Mouse (Mus musculus): Measurements from ENCODE around the gene Ppp1r1c. TPM values are rescaled to one million over a fixed set of nuclear protein-coding genes. Genes with fewer than 3 reads are reported as not detected.
"Not testable (repeated sequence)": the region's sequence is repeated elsewhere in the genome, so short reads cannot be mapped to it uniquely, and the experiment has no call there.

Gene Ppp1r1c
- polyA plus RNA-seq, 1 experiment from 2014 or later, result not detected

DNA sequence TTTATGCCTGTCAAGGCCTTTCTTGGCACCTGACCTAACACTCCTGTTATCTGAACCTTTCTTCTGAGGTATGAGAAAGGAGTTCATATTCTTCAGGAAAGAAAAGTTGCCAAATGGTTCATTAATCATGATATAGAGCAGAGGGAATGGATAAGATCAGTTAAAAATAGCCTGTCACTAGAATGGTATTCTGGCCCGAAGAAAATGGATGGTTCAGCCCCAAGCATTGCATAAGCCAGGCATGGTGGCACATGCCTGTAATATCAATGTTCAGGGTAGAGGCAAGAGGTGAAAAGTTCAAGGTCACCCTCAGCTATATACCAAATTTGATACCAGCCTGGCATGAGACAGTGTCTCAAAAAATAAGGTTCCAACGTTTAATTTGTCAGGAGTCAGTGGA is 85.6 kb downstream of the Ppp1r1c start:
- H3K4me3 ChIP-seq (ENCODE audit: low read depth, low read length), result no peak overlapping the region
- WGBS, result 44% methylated on average over 2 of the region's 2 CpGs
- H3K9me3 ChIP-seq (ENCODE audit: control insufficient read depth, low read depth, low read length), result no peaks in the 10 kb centered on the region
- no peak overlapping the region for H3K27ac ChIP-seq (ENCODE audit: low read length)
- H3K4me1 ChIP-seq (ENCODE audit: control insufficient read depth, insufficient read depth, low read length), result no peaks in the 10 kb centered on the region
- H3K27me3 ChIP-seq (ENCODE audit: control insufficient read depth, insufficient read depth, low read length), result no peaks in the 10 kb centered on the region
- no peak overlapping the region for H3K9ac ChIP-seq (replicated peaks; ENCODE audit: low read depth, low read length)
- no peaks in the 10 kb centered on the region for H3K36me3 ChIP-seq (ENCODE audit: control insufficient read depth, insufficient read depth, low read length)
- H3K4me2 ChIP-seq (replicated peaks; ENCODE audit: low read depth, low read length), result no peak overlapping the region
- no peak for ATAC-seq (ENCODE audit: insufficient number of reproducible peaks, insufficient read depth, low FRiP score, low read depth)

DNA sequence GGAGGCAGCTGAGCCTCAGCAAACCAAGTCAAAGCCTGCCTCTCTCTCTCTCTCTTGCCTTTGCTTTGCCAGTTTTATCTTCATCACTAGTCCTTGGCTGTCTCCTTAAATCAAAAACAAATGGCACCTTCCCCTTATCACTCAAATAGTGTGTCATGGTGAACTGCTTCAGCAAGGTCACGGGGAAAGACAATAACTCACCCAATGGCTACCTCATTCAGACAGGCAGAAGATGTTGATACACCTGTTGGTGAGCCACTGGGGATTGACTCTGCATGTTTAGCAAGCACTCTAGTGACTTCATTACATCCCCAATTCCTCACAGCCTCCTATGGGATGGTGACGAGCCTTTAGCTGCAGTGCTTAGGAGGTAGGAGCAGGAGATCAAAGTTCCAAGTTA is 89.9 kb downstream of the Ppp1r1c start:
- WGBS, result 58% methylated on average over 2 of the region's 2 CpGs
- no peak overlapping the region for H3K4me3 ChIP-seq (ENCODE audit: low read depth, low read length)
- H3K4me1 ChIP-seq (ENCODE audit: control insufficient read depth, insufficient read depth, low read length), result no peaks in the 10 kb centered on the region
- no peaks in the 10 kb centered on the region for H3K36me3 ChIP-seq (ENCODE audit: control insufficient read depth, insufficient read depth, low read length)
- no peaks in the 10 kb centered on the region for H3K27me3 ChIP-seq (ENCODE audit: control insufficient read depth, insufficient read depth, low read length)
- no peak for ATAC-seq (ENCODE audit: insufficient number of reproducible peaks, insufficient read depth, low FRiP score, low read depth)
- no peak overlapping the region for H3K4me2 ChIP-seq (replicated peaks; ENCODE audit: low read depth, low read length)
- H3K9me3 ChIP-seq (ENCODE audit: control insufficient read depth, low read depth, low read length), result no peaks in the 10 kb centered on the region
- H3K27ac ChIP-seq (ENCODE audit: low read length), result no peak overlapping the region
- H3K9ac ChIP-seq (replicated peaks; ENCODE audit: low read depth, low read length), result no peak overlapping the region

DNA sequence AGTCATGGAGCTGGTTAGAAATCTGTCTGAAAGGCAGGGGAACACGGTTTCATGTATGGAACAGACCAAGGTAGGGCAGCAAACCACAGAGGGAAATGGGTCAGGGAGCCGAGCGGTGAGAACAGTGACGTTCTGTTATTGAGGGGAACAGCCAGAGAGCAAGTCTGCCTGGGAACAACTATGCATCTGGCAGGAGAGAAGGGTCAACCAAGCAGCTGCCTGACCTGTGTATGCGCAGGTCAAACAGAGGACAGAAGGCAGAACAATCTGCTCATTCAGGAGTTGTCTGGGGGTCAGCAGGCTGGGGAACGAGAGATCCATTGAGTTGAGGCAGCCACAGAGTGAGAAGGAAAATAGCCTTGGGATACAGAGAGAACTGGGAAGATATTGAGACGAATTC is 91.0 kb downstream of the Ppp1r1c start:
- WGBS, result 31% methylated on average over 7 of the region's 7 CpGs

DNA sequence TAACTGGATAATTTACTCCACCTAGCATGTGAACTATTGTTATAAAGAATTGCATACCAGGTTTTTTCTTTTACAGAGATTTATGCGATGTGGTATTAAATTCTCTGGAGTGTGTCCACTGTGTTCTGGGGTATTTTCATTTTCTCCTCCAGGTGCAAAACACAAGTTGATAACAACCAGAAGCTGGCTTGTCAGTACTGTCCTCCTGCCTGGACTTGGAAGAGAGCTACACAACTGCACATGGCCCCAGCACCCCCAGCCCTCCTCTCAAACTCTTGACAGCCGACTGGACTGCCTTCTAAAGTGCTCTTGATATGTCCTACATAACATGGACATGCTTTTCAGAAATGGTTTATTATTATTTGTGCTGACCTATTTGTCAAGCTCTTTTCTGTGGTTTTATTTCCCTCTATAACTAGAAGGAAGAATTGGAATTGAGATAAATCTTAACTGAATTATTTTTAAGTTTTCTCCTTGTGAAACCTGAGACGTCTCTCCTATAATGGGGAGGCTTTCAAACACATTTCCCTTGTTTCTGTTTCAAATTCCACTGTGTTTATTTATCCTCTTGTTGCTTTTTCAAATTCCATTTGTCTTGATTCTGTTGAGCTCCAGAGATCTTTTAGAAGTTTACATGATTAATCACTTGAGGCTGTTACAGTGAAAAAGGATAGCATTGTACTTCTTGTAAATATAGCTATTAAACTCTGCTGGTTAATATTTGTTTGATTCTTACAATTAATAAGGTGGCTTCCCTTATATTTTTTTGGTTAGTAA is 108.3 kb downstream of the Ppp1r1c start:
- Histone ChIP-seq H3K36me3 (ENCODE audit: control insufficient read depth, insufficient read depth, low read length) (no peaks in the 10 kb centered on the region), H3K9ac (replicated peaks; ENCODE audit: low read depth, low read length) (no peak overlapping the region), H3K4me1 (ENCODE audit: control insufficient read depth, insufficient read depth, low read length) (0 out of 2 replicates have a peak, but pooled peaks cover 7% of the 10 kb centered on the region), H3K4me3 (ENCODE audit: low read depth, low read length) (no peak overlapping the region), H3K4me2 (replicated peaks; ENCODE audit: low read depth, low read length) (no peak overlapping the region), H3K9me3 (ENCODE audit: control insufficient read depth, low read depth, low read length) (no peaks in the 10 kb centered on the region), H3K27ac (ENCODE audit: low read length) (peak overlapping the region; percentile 39; the same call in 1 of the 2 replicates), H3K27me3 (ENCODE audit: control insufficient read depth, insufficient read depth, low read length) (no peaks in the 10 kb centered on the region)
- 28% methylated on average over 3 of the region's 3 CpGs for WGBS
- ATAC-seq (ENCODE audit: insufficient number of reproducible peaks, insufficient read depth, low FRiP score, low read depth), result no peak; the same call in 1 of the 2 replicates

More for the DNA sequence above, 91.0 kb downstream of the Ppp1r1c start:
- H3K36me3 ChIP-seq (ENCODE audit: control insufficient read depth, insufficient read depth, low read length), result no peaks in the 10 kb centered on the region
- H3K4me3 ChIP-seq (ENCODE audit: low read depth, low read length), result no peak overlapping the region
- no peaks in the 10 kb centered on the region for H3K4me1 ChIP-seq (ENCODE audit: control insufficient read depth, insufficient read depth, low read length)
- no peak overlapping the region for H3K27ac ChIP-seq (ENCODE audit: low read length)
- no peaks in the 10 kb centered on the region for H3K27me3 ChIP-seq (ENCODE audit: control insufficient read depth, insufficient read depth, low read length)
- no peak overlapping the region for H3K4me2 ChIP-seq (replicated peaks; ENCODE audit: low read depth, low read length)
- ATAC-seq (ENCODE audit: insufficient number of reproducible peaks, insufficient read depth, low FRiP score, low read depth), result no peak
- H3K9ac ChIP-seq (replicated peaks; ENCODE audit: low read depth, low read length), result no peak overlapping the region
- no peaks in the 10 kb centered on the region for H3K9me3 ChIP-seq (ENCODE audit: control insufficient read depth, low read depth, low read length)

DNA sequence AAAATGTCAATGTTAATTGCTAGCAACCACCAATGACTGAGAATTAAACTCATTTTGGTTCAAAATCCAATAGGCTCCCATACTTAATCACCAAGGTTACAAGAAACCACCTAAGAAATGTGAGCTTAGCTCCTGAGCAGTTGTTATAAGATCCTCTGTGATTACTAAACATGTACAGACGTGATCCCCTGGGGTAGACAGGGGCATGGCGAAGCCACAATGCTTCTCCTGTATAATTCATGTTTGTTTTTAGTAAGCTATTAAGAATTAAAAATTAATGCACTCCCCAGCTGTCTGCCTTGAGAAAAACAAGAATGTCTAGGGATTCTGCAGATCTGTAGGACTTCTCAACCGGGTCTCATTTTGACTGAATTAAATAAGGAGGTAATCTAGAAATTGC is 112.0 kb downstream of the Ppp1r1c start:
- H3K9me3 ChIP-seq (ENCODE audit: control insufficient read depth, low read depth, low read length), result no peaks in the 10 kb centered on the region
- no peak overlapping the region for H3K9ac ChIP-seq (replicated peaks; ENCODE audit: low read depth, low read length)
- H3K4me3 ChIP-seq (ENCODE audit: low read depth, low read length), result no peak overlapping the region
- H3K27me3 ChIP-seq (ENCODE audit: control insufficient read depth, insufficient read depth, low read length), result no peaks in the 10 kb centered on the region
- WGBS, result 70% methylated on average over 3 of the region's 3 CpGs
- no peaks in the 10 kb centered on the region for H3K36me3 ChIP-seq (ENCODE audit: control insufficient read depth, insufficient read depth, low read length)
- 0 out of 2 replicates have a peak, but pooled peaks cover 7% of the 10 kb centered on the region for H3K4me1 ChIP-seq (ENCODE audit: control insufficient read depth, insufficient read depth, low read length)
- no peak overlapping the region for H3K27ac ChIP-seq (ENCODE audit: low read length)
- no peak overlapping the region for H3K4me2 ChIP-seq (replicated peaks; ENCODE audit: low read depth, low read length)
- no peak for ATAC-seq (ENCODE audit: insufficient number of reproducible peaks, insufficient read depth, low FRiP score, low read depth)

DNA sequence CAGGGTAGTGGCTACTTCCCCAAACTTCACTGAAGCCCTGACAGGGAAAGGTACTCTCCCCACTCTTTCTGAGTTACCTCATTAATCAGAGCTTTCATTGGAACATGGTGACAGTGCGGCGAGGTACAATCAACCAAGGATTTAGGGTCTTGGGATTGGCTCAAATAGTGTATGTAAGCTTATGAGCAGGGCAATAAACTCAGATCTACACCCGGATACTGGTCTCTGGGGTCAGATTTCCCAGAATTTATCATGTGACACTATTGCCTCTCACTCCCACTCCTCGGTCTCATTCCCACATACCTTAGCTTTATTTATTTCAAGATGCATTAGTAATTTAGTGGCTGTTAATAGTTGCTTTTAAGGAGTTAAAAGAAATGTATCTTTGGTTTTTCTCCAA is 118.3 kb downstream of the Ppp1r1c start:
- Histone ChIP-seq H3K4me2 (replicated peaks; ENCODE audit: low read depth, low read length) (no peak overlapping the region), H3K9me3 (ENCODE audit: control insufficient read depth, low read depth, low read length) (no peaks in the 10 kb centered on the region), H3K4me1 (ENCODE audit: control insufficient read depth, insufficient read depth, low read length) (no peaks in the 10 kb centered on the region), H3K4me3 (ENCODE audit: low read depth, low read length) (no peak overlapping the region), H3K9ac (replicated peaks; ENCODE audit: low read depth, low read length) (no peak overlapping the region), H3K36me3 (ENCODE audit: control insufficient read depth, insufficient read depth, low read length) (no peaks in the 10 kb centered on the region), H3K27ac (ENCODE audit: low read length) (no peak overlapping the region), H3K27me3 (ENCODE audit: control insufficient read depth, insufficient read depth, low read length) (no peaks in the 10 kb centered on the region)
- WGBS, result 61% methylated on average over 4 of the region's 4 CpGs
- no peak for ATAC-seq (ENCODE audit: insufficient number of reproducible peaks, insufficient read depth, low FRiP score, low read depth)

DNA sequence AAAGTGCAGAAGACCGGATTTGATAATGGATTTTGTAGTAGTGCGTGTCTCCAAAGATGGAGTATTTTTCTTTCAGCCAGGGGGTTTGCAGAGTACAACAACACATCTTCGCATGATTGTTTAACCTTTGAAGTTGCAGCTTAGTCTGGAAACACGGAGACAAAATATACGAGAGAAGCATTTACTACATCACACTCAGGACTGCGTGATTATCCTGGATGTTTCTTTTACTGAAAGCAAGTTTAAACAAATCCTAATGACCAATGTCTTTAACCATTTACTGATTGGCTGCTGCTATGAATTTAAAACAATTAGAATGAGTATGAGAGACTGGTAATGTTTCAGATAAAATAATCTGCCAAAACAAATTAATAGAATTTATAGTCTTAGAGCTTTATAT is 131.5 kb downstream of the Ppp1r1c start:
- Histone ChIP-seq H3K27ac (ENCODE audit: low read length) (no peak overlapping the region), H3K4me3 (ENCODE audit: low read depth, low read length) (no peak overlapping the region), H3K36me3 (ENCODE audit: control insufficient read depth, insufficient read depth, low read length) (no peaks in the 10 kb centered on the region), H3K27me3 (ENCODE audit: control insufficient read depth, insufficient read depth, low read length) (no peaks in the 10 kb centered on the region), H3K9me3 (ENCODE audit: control insufficient read depth, low read depth, low read length) (no peaks in the 10 kb centered on the region), H3K4me1 (ENCODE audit: control insufficient read depth, insufficient read depth, low read length) (peaks cover 4% of the 10 kb centered on the region; the same call in 1 of the 2 replicates), H3K9ac (replicated peaks; ENCODE audit: low read depth, low read length) (no peak overlapping the region), H3K4me2 (replicated peaks; ENCODE audit: low read depth, low read length) (no peak overlapping the region)
- peak; percentile 49; the same call in 1 of the 2 replicates for ATAC-seq (ENCODE audit: insufficient number of reproducible peaks, insufficient read depth, low FRiP score, low read depth)
- WGBS, result 37% methylated on average over 6 of the region's 6 CpGs

DNA sequence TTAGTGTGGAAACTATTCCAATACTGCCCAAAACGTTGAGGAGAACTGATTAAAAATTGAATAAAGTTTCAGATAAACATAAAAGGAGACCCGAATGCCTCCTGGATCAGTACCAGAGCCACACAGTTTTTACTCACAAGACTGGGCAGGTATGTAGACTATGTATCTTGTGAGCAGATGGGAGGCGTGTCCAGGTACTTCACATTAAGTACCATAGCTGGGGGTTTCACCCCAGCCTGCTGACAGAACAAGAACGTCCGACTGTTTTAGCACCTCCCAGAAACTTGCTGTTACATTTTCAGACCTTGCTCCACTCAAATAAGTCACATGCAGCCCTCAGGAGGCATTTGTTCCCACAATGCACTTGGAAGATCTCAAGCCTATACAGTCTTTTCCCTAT is 131.9 kb downstream of the Ppp1r1c start:
- H3K27ac ChIP-seq (ENCODE audit: low read length), result no peak overlapping the region
- peaks cover 4% of the 10 kb centered on the region; the same call in 1 of the 2 replicates for H3K4me1 ChIP-seq (ENCODE audit: control insufficient read depth, insufficient read depth, low read length)
- no peaks in the 10 kb centered on the region for H3K27me3 ChIP-seq (ENCODE audit: control insufficient read depth, insufficient read depth, low read length)
- no peak overlapping the region for H3K9ac ChIP-seq (replicated peaks; ENCODE audit: low read depth, low read length)
- no peak overlapping the region for H3K4me2 ChIP-seq (replicated peaks; ENCODE audit: low read depth, low read length)
- H3K36me3 ChIP-seq (ENCODE audit: control insufficient read depth, insufficient read depth, low read length), result no peaks in the 10 kb centered on the region
- no peak overlapping the region for H3K4me3 ChIP-seq (ENCODE audit: low read depth, low read length)
- ATAC-seq (ENCODE audit: insufficient number of reproducible peaks, insufficient read depth, low FRiP score, low read depth), result peak; percentile 23; the same call in 1 of the 2 replicates
- H3K9me3 ChIP-seq (ENCODE audit: control insufficient read depth, low read depth, low read length), result no peaks in the 10 kb centered on the region
- 34% methylated on average over 5 of the region's 5 CpGs for WGBS

DNA sequence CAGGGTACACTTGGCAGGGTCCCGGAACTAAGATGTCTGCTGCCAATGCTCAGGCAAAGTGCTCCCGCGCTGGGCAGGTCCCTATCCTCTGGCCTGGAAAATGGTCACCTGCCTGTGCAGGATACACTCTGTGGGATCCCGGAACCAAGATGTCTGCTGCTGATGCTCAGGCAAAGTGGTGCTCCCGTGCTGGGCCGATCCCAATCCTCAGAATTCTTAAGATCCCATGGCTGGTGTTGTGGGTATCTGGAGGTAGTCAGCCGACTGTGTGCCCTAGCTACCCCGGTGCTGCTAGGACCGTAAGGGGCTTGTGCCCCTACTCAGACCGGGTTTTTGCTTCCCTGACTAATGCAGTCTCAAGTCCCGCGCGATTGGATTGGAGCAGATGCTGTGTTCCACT is 139.8 kb downstream of the Ppp1r1c start:
- not testable (repeated sequence) for H3K27ac ChIP-seq (ENCODE audit: low read length); H3K4me2 ChIP-seq (replicated peaks; ENCODE audit: low read depth, low read length); H3K9ac ChIP-seq (replicated peaks; ENCODE audit: low read depth, low read length); H3K4me3 ChIP-seq (ENCODE audit: low read depth, low read length); H3K27me3 ChIP-seq (ENCODE audit: control insufficient read depth, insufficient read depth, low read length); H3K9me3 ChIP-seq (ENCODE audit: control insufficient read depth, low read depth, low read length); H3K36me3 ChIP-seq (ENCODE audit: control insufficient read depth, insufficient read depth, low read length); ATAC-seq (ENCODE audit: insufficient number of reproducible peaks, insufficient read depth, low FRiP score, low read depth); H3K4me1 ChIP-seq (ENCODE audit: control insufficient read depth, insufficient read depth, low read length)
- WGBS, result 86% methylated on average over 13 of the region's 13 CpGs

All from stomach, embryonic 14.5 days (tissue).